ENCODE assay signal across 12 mouse cellular contexts in genomic region chr11:18972968-18973367, GRCm38 (mm10).
"Had no signal": no experiment of that assay in that cellular context is flagged by ENCODE, and none has a peak within 500 bp of the region (broad histone marks: within the 10 kb centered on the region; RNA-seq: fewer than 3 reads in every experiment).

No protein-coding gene starts in this region.

- H3K9me3 ChIP-seq: limb, embryonic 10.5 days; liver, embryonic 15.5 days; midbrain, embryonic 13.5 days; stomach, embryonic 15.5 days had no signal

- H3K4me3 ChIP-seq: left cerebral cortex, adult 2 months; limb, embryonic 10.5 days; liver, embryonic 15.5 days; midbrain, embryonic 13.5 days; stomach, embryonic 15.5 days had no signal

- H3K27ac ChIP-seq: left cerebral cortex, adult 2 months; limb, embryonic 10.5 days; liver, embryonic 15.5 days; midbrain, embryonic 13.5 days; stomach, embryonic 15.5 days had no signal

- H3K27me3 ChIP-seq: liver, embryonic 15.5 days; midbrain, embryonic 13.5 days; stomach, embryonic 15.5 days had no signal

- H3K36me3 ChIP-seq: liver, embryonic 15.5 days; midbrain, embryonic 13.5 days had no signal

- H3K9ac ChIP-seq: liver, embryonic 15.5 days; midbrain, embryonic 13.5 days; stomach, embryonic 15.5 days had no signal

- H3K4me2 ChIP-seq: liver, embryonic 11.5 days; liver, embryonic 15.5 days; midbrain, embryonic 13.5 days; stomach, embryonic 15.5 days had no signal

- ATAC-seq: midbrain, embryonic 13.5 days had no signal

- DNase-seq: kidney, postnatal 25 days; lung, adult 2 months; lung, postnatal 36 days; right cerebral cortex, postnatal 14 days; thymus, adult 2 months; thymus, postnatal 25 days had no signal
